17 mouse cellular contexts compared by ENCODE assay signal in genomic region chr9:91404229-91404628, GRCm38 (mm10). TPM values are rescaled to one million over a fixed set of nuclear protein-coding genes. Genes with fewer than 3 reads are reported as not detected.
DNase-seq lines count a peak whose midpoint lies in the region; ATAC-seq lines count a peak whose summit lies in the region.
"Had no signal": no experiment of that assay in that cellular context is flagged by ENCODE, and none has a peak within 500 bp of the region (broad histone marks: within the 10 kb centered on the region; RNA-seq: fewer than 3 reads in every experiment).

No protein-coding gene starts in this region.

- H3K9ac ChIP-seq in limb, embryonic 11.5 days (ENCODE audit: low read length) = no peak overlapping the region
- H3K9ac ChIP-seq in hindbrain, embryonic 15.5 days = no peak overlapping the region
- H3K9ac ChIP-seq in midbrain, embryonic 16.5 days (ENCODE audit: low read depth, low read length) = no peak overlapping the region
- H3K9ac ChIP-seq: heart, embryonic 15.5 days; limb, embryonic 15.5 days had no signal

- no peak overlapping the region for H3K4me2 ChIP-seq in limb, embryonic 11.5 days (ENCODE audit: low read depth, severe bottlenecking)
- H3K4me2 ChIP-seq in hindbrain, embryonic 15.5 days = peak overlapping the region; percentile 41
- H3K4me2 ChIP-seq in midbrain, embryonic 16.5 days (ENCODE audit: low read length) = peak overlapping the region; percentile 23
- H3K4me2 ChIP-seq: heart, embryonic 15.5 days; limb, embryonic 15.5 days had no signal

- WGBS in limb, embryonic 11.5 days = 2% methylated on average over 13 of the region's 13 CpGs
- 2% methylated on average over 13 of the region's 13 CpGs for WGBS in limb, embryonic 10.5 days
- 3% methylated on average over 13 of the region's 13 CpGs for WGBS in hindbrain, embryonic 15.5 days
- WGBS in midbrain, embryonic 16.5 days = 4% methylated on average over 13 of the region's 13 CpGs

- peaks cover 83% of the 10 kb centered on the region for H3K27me3 ChIP-seq in limb, embryonic 11.5 days (ENCODE audit: control insufficient read depth, insufficient read depth, low read length)
- peaks cover 100% of the 10 kb centered on the region for H3K27me3 ChIP-seq in limb, embryonic 10.5 days (ENCODE audit: low read depth, poor library complexity, severe bottlenecking)
- peaks cover 77% of the 10 kb centered on the region for H3K27me3 ChIP-seq in hindbrain, embryonic 15.5 days
- H3K27me3 ChIP-seq in midbrain, embryonic 16.5 days (ENCODE audit: control insufficient read depth, insufficient read depth, low read depth, low read length) = peaks cover 56% of the 10 kb centered on the region

- H3K27ac ChIP-seq in limb, embryonic 11.5 days (replicated peaks; ENCODE audit: low read depth, low read length) = no peak overlapping the region
- H3K27ac ChIP-seq in limb, embryonic 10.5 days = no peak overlapping the region
- peak overlapping the region; percentile 76 for H3K27ac ChIP-seq in hindbrain, embryonic 15.5 days (replicated peaks)
- peak overlapping the region; percentile 64 for H3K27ac ChIP-seq in midbrain, embryonic 16.5 days (ENCODE audit: low read length)
- H3K27ac ChIP-seq: heart, embryonic 15.5 days; left cerebral cortex, adult 2 months; limb, embryonic 15.5 days had no signal

- peak; percentile 44 for DNase-seq in limb, embryonic 11.5 days (ENCODE audit: low spot score)
- DNase-seq in limb, embryonic 10.5 days (ENCODE audit: low spot score) = no peak
- DNase-seq in retina, postnatal 1 day = peak; percentile 44
- no peak for DNase-seq in heart, postnatal 4 days
- DNase-seq in left cerebral cortex, postnatal 25 days (ENCODE audit: low spot score in 2 of 2) = no peak
- no peak for DNase-seq in B cell, adult 2 months
- DNase-seq: cerebellum, adult 11-12 months; heart, adult 11 months; kidney, adult 9 months; lung, adult 18-20 months; lung, postnatal 36 days had no signal

- intact Hi-C loops in left cerebral cortex, postnatal 25 days (cut with DNase I) = loop anchor here (10.0 kb wide), 1 partner anchor 1529 kb away; no protein-coding TSS in a partner anchor

- H3K36me3 ChIP-seq in limb, embryonic 11.5 days (ENCODE audit: control insufficient read depth, insufficient read depth, low read length) = no peaks in the 10 kb centered on the region
- no peaks in the 10 kb centered on the region for H3K36me3 ChIP-seq in limb, embryonic 10.5 days
- no peaks in the 10 kb centered on the region for H3K36me3 ChIP-seq in hindbrain, embryonic 15.5 days
- no peaks in the 10 kb centered on the region for H3K36me3 ChIP-seq in midbrain, embryonic 16.5 days (ENCODE audit: control insufficient read depth, insufficient read depth, low read length)
- H3K36me3 ChIP-seq: heart, embryonic 15.5 days; limb, embryonic 15.5 days had no signal

- H3K9me3 ChIP-seq in limb, embryonic 11.5 days (ENCODE audit: control insufficient read depth, low read length) = no peaks in the 10 kb centered on the region
- no peaks in the 10 kb centered on the region for H3K9me3 ChIP-seq in limb, embryonic 10.5 days (replicated peaks)
- no peaks in the 10 kb centered on the region for H3K9me3 ChIP-seq in hindbrain, embryonic 15.5 days
- H3K9me3 ChIP-seq in midbrain, embryonic 16.5 days (replicated peaks; ENCODE audit: control insufficient read depth, low read length, poor library complexity, severe bottlenecking) = no peaks in the 10 kb centered on the region
- H3K9me3 ChIP-seq: heart, embryonic 15.5 days; limb, embryonic 15.5 days had no signal

- no peak overlapping the region for H3K4me3 ChIP-seq in limb, embryonic 11.5 days (ENCODE audit: low read depth, low read length)
- H3K4me3 ChIP-seq in limb, embryonic 10.5 days = no peak overlapping the region
- peak overlapping the region; percentile 28 for H3K4me3 ChIP-seq in hindbrain, embryonic 15.5 days
- H3K4me3 ChIP-seq in midbrain, embryonic 16.5 days (ENCODE audit: low read depth, low read length) = no peak overlapping the region
- H3K4me3 ChIP-seq: heart, embryonic 15.5 days; left cerebral cortex, adult 2 months; limb, embryonic 15.5 days had no signal

- no peaks in the 10 kb centered on the region for H3K4me1 ChIP-seq in limb, embryonic 11.5 days (ENCODE audit: control insufficient read depth, insufficient read depth, low read length)
- H3K4me1 ChIP-seq in limb, embryonic 10.5 days = no peaks in the 10 kb centered on the region
- H3K4me1 ChIP-seq in hindbrain, embryonic 15.5 days (replicated peaks) = no peaks in the 10 kb centered on the region; the same call in 1 of the 2 replicates
- no peaks in the 10 kb centered on the region for H3K4me1 ChIP-seq in midbrain, embryonic 16.5 days (ENCODE audit: control insufficient read depth, insufficient read depth, low read length)
- H3K4me1 ChIP-seq: heart, embryonic 15.5 days; limb, embryonic 15.5 days had no signal

- no peak for ATAC-seq in limb, embryonic 11.5 days (ENCODE audit: insufficient number of reproducible peaks, low FRiP score, low TSS enrichment, low read depth)
- ATAC-seq in hindbrain, embryonic 15.5 days (ENCODE audit: low FRiP score, low read depth) = no peak
- ATAC-seq in midbrain, embryonic 16.5 days = no peak

RNA-seq across cellular contexts. Expression of gene Zic1, which starts 38.6 kb away (rescaled TPM):
- polyA plus RNA-seq in limb, embryonic 11.5 days (2014; fragmentation: Nextera tagmentation; extraction: Ambion mirVana) = 0.18 and 0.27 TPM in 2 replicates
- 0.05 and 0.06 TPM in 2 replicates for polyA plus RNA-seq in limb, embryonic 10.5 days (2016; fragmentation: Nextera tagmentation; extraction: Ambion mirVana)
- polyA plus RNA-seq in hindbrain, embryonic 15.5 days (2015; fragmentation: Nextera tagmentation; extraction: Ambion mirVana) = 13.5 and 14.8 TPM in 2 replicates
- polyA plus RNA-seq in midbrain, embryonic 16.5 days (2015; fragmentation: Nextera tagmentation; extraction: Ambion mirVana) = 9.1 and 20.6 TPM in 2 replicates
- not detected for total RNA-seq in heart, postnatal 4 days (2021)
- 10 to 100 TPM; 11.1 to 11.7 TPM for total RNA-seq in left cerebral cortex, postnatal 25 days (2021)
- total RNA-seq: common myeloid progenitor, adult 5-6 weeks had no signal

RNA-seq across cellular contexts. Expression of gene Zic4, which starts 42.0 kb away (rescaled TPM):
- polyA plus RNA-seq in limb, embryonic 11.5 days (2014; fragmentation: Nextera tagmentation; extraction: Ambion mirVana) = 0.34 and 0.37 TPM in 2 replicates
- polyA plus RNA-seq in limb, embryonic 10.5 days (2016; fragmentation: Nextera tagmentation; extraction: Ambion mirVana) = 0.05 and 0.24 TPM in 2 replicates
- polyA plus RNA-seq in hindbrain, embryonic 15.5 days (2015; fragmentation: Nextera tagmentation; extraction: Ambion mirVana) = 52.6 and 61.6 TPM in 2 replicates
- polyA plus RNA-seq in midbrain, embryonic 16.5 days (2015; fragmentation: Nextera tagmentation; extraction: Ambion mirVana) = 55.8 and 154 TPM in 2 replicates
- total RNA-seq in heart, postnatal 4 days (2021) = not detected
- 1 to 10 TPM; 2.3 to 3.0 TPM for total RNA-seq in left cerebral cortex, postnatal 25 days (2021)
- total RNA-seq: common myeloid progenitor, adult 5-6 weeks had no signal
- polyA plus RNA-seq: heart, embryonic 15.5 days had no signal

Comparison
In these comparisons a context has a peak if more than half of its experiments do, and no peak if none do; other contexts are left out.
1. DNase-seq: peak in limb, embryonic 11.5 days (single experiment) and retina, postnatal 1 day (single experiment); none in limb, embryonic 10.5 days (single experiment), heart, postnatal 4 days (single experiment), left cerebral cortex, postnatal 25 days (0 of 2) and B cell, adult 2 months (0 of 2).
2. H3K27ac ChIP-seq: peak in hindbrain, embryonic 15.5 days (single experiment) and midbrain, embryonic 16.5 days (single experiment); none in limb, embryonic 11.5 days (single experiment) and limb, embryonic 10.5 days (single experiment).
3. RNA of gene Zic4, which starts 42.0 kb away (polyA plus RNA-seq): 52.6 to 61.6 TPM in hindbrain, embryonic 15.5 days and 55.8 to 154 TPM in midbrain, embryonic 16.5 days; 0.34 to 0.37 TPM in limb, embryonic 11.5 days and 0.05 to 0.24 TPM in limb, embryonic 10.5 days; every median in the first group is over 10 times any median in the second.